Mouse (Mus musculus) spleen, adult 2 months (tissue): ENCODE measurements around the gene Tmem87b.

Experiments used
- CTCF ChIP-seq: fragments of 200-500 bp; IDR thresholded peaks from 2 replicates; pipeline ENCODE4 v1.5.1; 2011; ENCODE audit warnings: mild to moderate bottlenecking, inconsistent platforms; ENCODE audit not compliant: insufficient read depth, insufficient read length, insufficient replicate concordance; ENCODE audit errors: extremely low read depth
- POLR2A ChIP-seq: fragments of 200-500 bp; IDR thresholded peaks from 2 replicates; pipeline ENCODE4 v1.6.1; 2011; ENCODE audit warnings: low read depth, low read length, inconsistent platforms

DNA sequence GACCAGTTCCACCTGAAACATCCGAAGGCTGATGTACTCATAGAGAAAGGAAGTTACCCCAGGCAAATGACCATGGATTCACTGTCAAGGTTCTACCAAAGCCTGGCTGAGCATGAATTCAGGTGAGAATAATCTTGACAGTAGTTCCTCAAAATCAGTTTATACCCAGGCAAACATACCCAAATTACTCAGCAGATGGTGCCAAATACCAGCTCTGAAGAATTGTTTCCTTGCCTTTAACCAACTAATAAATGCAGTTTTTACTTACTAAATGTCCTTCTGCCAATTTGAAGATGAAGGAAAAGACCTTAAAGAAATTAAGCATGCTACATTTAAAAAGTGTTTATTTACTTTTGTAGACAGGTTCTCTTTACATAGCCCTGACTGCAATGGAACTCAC, 38.8 kb downstream of the Tmem87b start:
- TF ChIP-seq CTCF (no peak), POLR2A (no peak)
